Mouse (Mus musculus) C2C12 (cell line): ENCODE data around the gene Filip1l.

Experiments
- CTCF ChIP-seq: IDR thresholded peaks from one replicate; pipeline ENCODE4 v1.5.1; 2011; ENCODE audit not compliant: control insufficient read depth, insufficient read depth, insufficient read length
- MAX ChIP-seq: IDR thresholded peaks from one replicate; pipeline ENCODE4 v1.6.1; 2011; ENCODE audit warnings: mild to moderate bottlenecking, control low read depth

GRCm38 (mm10) chr16:57479776-57480175, 126.9 kb downstream of the Filip1l start:
- TF ChIP-seq CTCF (no peak), MAX (no peak)
